Mouse (Mus musculus) liver, adult 2 months (tissue): Measurements from ENCODE around the gene Notch3. TPM values are rescaled to one million over a fixed set of nuclear protein-coding genes. Genes with fewer than 3 reads are reported as not detected.
"Not testable (repeated sequence)": the region's sequence is repeated elsewhere in the genome, so short reads cannot be mapped to it uniquely, and the experiment has no call there.

Experiments
- DNase-seq: peaks from one replicate; pipeline ENCODE4 v3.0.0-alpha.2; 2011; ENCODE audit warnings: low read depth, low spot score; ENCODE audit errors: extremely low read depth
- H3K27ac ChIP-seq: fragments of 200-500 bp; replicated peaks from 2 replicates; pipeline ENCODE4 v1.5.1; 2012; ENCODE audit warnings: low read depth, mild to moderate bottlenecking, control low read depth, inconsistent platforms, low read length; ENCODE audit not compliant: insufficient read depth
- H3K27me3 ChIP-seq: fragments of 200-500 bp; 2 replicates; pipeline ENCODE4 v1.6.1; 2012; ENCODE audit warnings: mild to moderate bottlenecking, moderate library complexity, low read length, inconsistent platforms; ENCODE audit not compliant: control insufficient read depth, insufficient read depth
- H3K36me3 ChIP-seq: fragments of 200-500 bp; 2 replicates; pipeline ENCODE4 v1.6.1; 2012; ENCODE audit warnings: low read length, inconsistent platforms; ENCODE audit not compliant: control insufficient read depth, insufficient read depth
- H3K4me1 ChIP-seq: fragments of 200-500 bp; 2 replicates; pipeline ENCODE4 v1.6.1; 2011; ENCODE audit warnings: low read length; ENCODE audit not compliant: control insufficient read depth, insufficient read depth
- H3K4me3 ChIP-seq: fragments of 200-500 bp; 2 replicates; pipeline ENCODE4 v1.5.1; 2011; ENCODE audit warnings: low read depth, mild to moderate bottlenecking, control low read depth, low read length, moderate library complexity; ENCODE audit not compliant: insufficient read depth
- H3K79me2 ChIP-seq: fragments of 200-500 bp; 2 replicates; pipeline ENCODE4 v1.6.1; 2012; ENCODE audit warnings: inconsistent platforms, mild to moderate bottlenecking, low read length, moderate library complexity; ENCODE audit not compliant: control insufficient read depth, insufficient read depth
- H3K9ac ChIP-seq: fragments of 200-500 bp; 2 replicates; pipeline ENCODE4 v1.6.1; 2012; ENCODE audit warnings: low read depth, mild to moderate bottlenecking, control low read depth, inconsistent platforms, low read length
- CTCF ChIP-seq: fragments of 200-500 bp; IDR thresholded peaks from 2 replicates; pipeline ENCODE4 v1.5.1; 2011; ENCODE audit warnings: low read depth, low read length, control low read depth
- POLR2A ChIP-seq: fragments of 200-500 bp; IDR thresholded peaks from 2 replicates; pipeline ENCODE4 v1.6.1; 2011; ENCODE audit warnings: low read length, control low read depth; ENCODE audit not compliant: insufficient read depth; ENCODE audit errors: extremely low read depth
- WGBS: fragments of 180-500 bp; shearing (Covaris S2); methylation state at CpG from one replicate; pipeline ENCODE4 v1.1.7; 2018; 5-methylcytosine and 5-hydroxymethylcytosine counted together
- polyA plus RNA-seq: library from polyadenylated mRNA; depleted of rRNA; stranded (reverse); fragments of >200 nt; gene quantifications from 2 replicates; pipeline ENCODE4 v1.2.3, GENCODE M21; 2012
- total RNA-seq: library from RNA; depleted of rRNA; stranded (reverse); fragments of >200 nt; gene quantifications from 2 replicates; pipeline ENCODE4 v1.2.3, GENCODE M21; 2014

Notch3 gene
- total and polyA plus RNA-seq, 2 experiments: 0.55 to 1.3 TPM

DNA sequence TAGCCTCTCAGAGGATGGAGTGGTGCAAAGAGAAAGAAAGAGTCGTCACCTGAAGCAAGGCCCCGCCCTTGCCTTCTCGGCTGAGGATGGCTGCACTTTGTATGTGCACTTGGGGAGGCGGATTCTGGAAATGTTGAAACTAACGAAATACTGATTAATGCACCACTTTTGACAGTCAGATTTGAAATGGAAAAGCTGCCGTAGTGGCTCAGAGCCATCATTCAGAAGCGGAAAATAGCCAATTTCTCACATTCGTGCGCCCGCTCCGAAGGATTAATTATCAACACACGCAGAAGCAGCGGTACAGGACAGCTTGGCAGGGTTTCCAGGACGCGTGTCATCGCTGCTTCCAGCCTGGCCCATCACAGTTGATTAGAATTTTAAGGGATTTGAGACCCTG is 47.5 kb downstream of the Notch3 start:
- no peak for DNase-seq
- 84% methylated on average over 16 of the region's 16 CpGs for WGBS
- Histone ChIP-seq H3K4me3 (no peak overlapping the region), H3K27me3 (no peaks in the 10 kb centered on the region), H3K9ac (no peak overlapping the region), H3K36me3 (no peaks in the 10 kb centered on the region), H3K79me2 (no peaks in the 10 kb centered on the region), H3K27ac (no peak overlapping the region), H3K4me1 (peaks cover 24% of the 10 kb centered on the region)
- TF ChIP-seq POLR2A (no peak), CTCF (no peak)

DNA sequence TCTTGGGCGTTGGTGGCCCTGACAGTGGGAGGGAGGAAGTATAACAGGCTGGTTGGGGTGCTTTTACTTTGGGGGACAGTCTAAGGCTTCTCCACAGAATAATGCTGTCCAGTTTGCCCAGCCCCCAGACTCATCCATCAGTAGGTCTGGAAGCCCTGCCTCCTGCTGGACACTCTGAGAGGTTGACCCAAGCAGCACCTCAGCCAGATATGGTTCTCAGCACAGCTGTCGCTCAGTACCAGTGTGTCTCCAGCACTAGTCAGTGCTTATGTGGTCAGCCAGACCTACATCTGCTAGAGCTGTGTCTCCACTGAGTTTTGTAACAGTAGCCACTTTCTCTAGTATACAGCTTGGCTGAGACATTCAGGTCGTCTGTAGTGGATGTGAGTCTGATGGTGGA is 48.2 kb downstream of the Notch3 start:
- H3K79me2 ChIP-seq: no peaks in the 10 kb centered on the region
- H3K9ac ChIP-seq: no peak overlapping the region
- no peak for DNase-seq
- H3K4me1 ChIP-seq: peaks cover 24% of the 10 kb centered on the region
- H3K36me3 ChIP-seq: no peaks in the 10 kb centered on the region
- no peak overlapping the region for H3K27ac ChIP-seq
- no peaks in the 10 kb centered on the region for H3K27me3 ChIP-seq
- no peak for TF ChIP-seq CTCF
- no peak for TF ChIP-seq POLR2A
- 79% methylated on average over 3 of the region's 3 CpGs for WGBS
- no peak overlapping the region for H3K4me3 ChIP-seq

DNA sequence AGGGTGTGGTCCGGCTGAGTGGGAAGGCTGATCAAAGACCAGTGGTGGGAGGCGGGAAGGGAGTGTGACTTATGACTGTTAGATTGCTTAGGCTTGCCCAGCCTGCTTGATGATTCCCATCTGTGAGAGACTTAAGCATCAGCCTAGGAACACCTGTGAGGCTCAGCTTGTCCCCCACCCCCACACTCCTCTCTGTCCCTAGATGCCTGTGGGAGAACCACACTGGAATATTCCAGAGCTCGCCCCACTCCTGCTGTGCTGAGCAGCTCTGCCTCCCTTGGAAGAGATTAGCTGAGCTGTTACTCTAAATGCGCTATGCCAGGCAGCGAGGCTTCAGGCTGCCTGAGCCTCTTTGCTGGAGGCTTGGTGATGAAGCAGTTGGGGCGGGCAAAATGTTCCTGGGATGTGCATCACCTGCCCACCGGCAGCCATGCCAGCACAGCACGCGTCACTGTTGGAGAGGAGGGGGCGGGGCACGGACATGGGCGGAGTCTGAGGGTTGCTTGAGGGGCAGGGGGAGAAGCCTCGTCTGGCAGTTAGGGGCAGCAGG is 48.7 kb downstream of the Notch3 start:
- H3K9ac ChIP-seq, H3K36me3 ChIP-seq, DNase-seq, H3K27me3 ChIP-seq, H3K4me3 ChIP-seq, H3K79me2 ChIP-seq, H3K27ac ChIP-seq: not testable (repeated sequence)
- peaks cover 27% of the 10 kb centered on the region for H3K4me1 ChIP-seq
- WGBS: 32% methylated on average over 13 of the region's 13 CpGs

DNA sequence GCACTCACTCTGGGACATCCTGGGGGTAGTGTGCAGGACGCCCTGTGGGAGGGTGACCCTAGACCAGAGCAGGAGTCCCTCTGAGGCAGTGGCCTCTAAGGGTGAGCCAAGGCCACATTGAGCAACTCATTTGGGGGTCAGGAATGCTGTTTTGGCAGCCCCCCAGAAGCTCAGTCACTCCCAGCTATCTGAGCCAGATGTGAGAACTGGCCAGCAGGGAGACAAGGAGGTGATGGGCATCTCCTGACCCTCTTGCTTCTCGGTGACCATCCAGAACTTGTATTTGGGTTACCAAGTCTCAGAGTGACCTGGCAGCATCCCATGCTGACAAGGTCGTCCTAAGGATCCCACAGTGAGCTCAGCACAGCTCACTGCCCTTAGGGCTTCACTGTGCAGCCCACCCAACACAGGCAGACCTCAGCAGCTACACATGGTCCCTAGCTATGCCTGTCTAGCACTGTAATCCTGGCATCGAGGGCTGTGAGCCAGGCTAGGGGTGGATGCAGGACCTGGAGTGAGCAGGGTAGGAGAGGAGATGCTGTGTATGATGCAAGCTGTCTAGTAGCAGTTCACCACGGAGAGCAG is 49.3 kb downstream of the Notch3 start:
- Histone ChIP-seq H3K79me2 (no peaks in the 10 kb centered on the region), H3K4me3 (no peak overlapping the region), H3K4me1 (peaks cover 26% of the 10 kb centered on the region), H3K36me3 (no peaks in the 10 kb centered on the region), H3K9ac (no peak overlapping the region), H3K27me3 (no peaks in the 10 kb centered on the region), H3K27ac (no peak overlapping the region)
- TF ChIP-seq CTCF: no peak
- no peak for TF ChIP-seq POLR2A
- WGBS: 21% methylated on average over 5 of the region's 5 CpGs
- peak; percentile 65 for DNase-seq

DNA sequence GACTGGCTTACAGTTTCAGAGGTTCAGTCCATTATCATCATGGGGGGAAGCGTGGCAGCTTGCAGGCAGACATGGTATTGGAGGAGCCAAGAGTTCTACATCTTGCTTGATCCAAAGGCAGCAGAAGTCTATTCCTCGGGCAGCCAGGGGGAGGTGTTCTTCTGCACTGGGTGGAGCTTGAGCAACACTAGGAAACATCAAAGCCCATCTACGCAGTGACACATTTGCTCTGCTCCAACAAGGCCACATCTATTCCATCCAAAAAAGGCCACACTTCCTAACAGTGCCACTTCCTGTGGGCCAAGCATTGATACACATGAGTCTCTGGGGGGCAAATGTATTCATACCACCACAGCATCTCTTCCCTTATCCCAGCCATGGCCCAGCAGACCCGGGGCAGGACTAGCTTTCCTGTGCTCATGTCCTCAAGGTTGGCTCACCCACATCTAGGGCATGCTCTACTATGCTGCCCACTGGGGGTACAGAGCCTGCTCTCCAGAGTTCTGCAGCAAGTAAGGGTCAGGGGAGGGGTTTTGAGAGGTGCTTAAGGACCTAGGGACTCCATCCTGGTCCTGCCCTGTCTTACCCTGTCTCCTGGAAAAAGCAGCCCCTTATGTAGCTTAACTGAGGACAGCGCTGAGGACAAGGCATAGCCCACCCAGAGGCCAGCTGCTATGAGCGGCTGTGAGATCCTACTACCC is 49.9 kb downstream of the Notch3 start:
- Histone ChIP-seq H3K27ac (0 out of 2 replicates have a peak overlapping the region, but pooled peaks have one; percentile 7), H3K9ac (no peak overlapping the region), H3K79me2 (no peaks in the 10 kb centered on the region), H3K27me3 (no peaks in the 10 kb centered on the region), H3K4me3 (no peak overlapping the region), H3K36me3 (no peaks in the 10 kb centered on the region), H3K4me1 (peaks cover 21% of the 10 kb centered on the region)
- no peak for DNase-seq
- no peak for TF ChIP-seq CTCF
- TF ChIP-seq POLR2A: no peak
- 62% methylated on average over 6 of the region's 6 CpGs for WGBS

DNA sequence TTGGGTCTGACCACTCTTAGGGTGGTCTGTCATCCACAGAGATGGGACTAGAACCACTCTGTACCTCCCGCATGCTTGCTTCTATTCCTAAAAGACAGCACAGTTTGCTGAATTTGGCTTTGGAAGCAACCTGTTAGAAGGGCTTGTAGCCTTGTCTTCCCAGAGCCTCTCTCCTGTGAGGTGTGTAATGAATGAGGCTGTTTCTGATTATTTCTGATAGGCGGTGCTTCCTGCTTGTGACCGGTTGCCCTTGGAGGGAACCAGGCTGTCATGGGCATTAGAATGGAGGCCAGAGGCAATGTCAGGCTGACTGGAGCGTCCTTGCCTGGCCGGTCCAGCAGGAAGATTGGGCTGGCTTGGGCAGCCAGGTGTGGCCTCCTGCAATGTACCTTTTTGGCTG is 52.2 kb downstream of the Notch3 start:
- 27% methylated on average over 5 of the region's 5 CpGs for WGBS
- H3K27ac ChIP-seq: peak overlapping the region; percentile 9

More for the DNA sequence above, 52.2 kb downstream of the Notch3 start:
- H3K27me3 ChIP-seq, H3K79me2 ChIP-seq, DNase-seq, H3K36me3 ChIP-seq: not testable (repeated sequence)
- H3K4me1 ChIP-seq: peaks cover 25% of the 10 kb centered on the region
- H3K4me3 ChIP-seq: peak overlapping the region; percentile 56
- H3K9ac ChIP-seq: peak overlapping the region; percentile 60
